Mouse (Mus musculus) heart, postnatal 36 days (tissue): ENCODE data around the gene Camkmt. TPM values are rescaled to one million over a fixed set of nuclear protein-coding genes. Genes with fewer than 3 reads are reported as not detected.

ENCODE experiments used
- DNase-seq, 2 experiments: peaks; one replicate each; pipeline ENCODE4 v3.0.0; 2021 to 2022
- intact Hi-C: fragments of 180-260 bp; cut with DNase I; formaldehyde crosslinking; loops from one replicate; pipeline ENCODE4 v1.15.1; 2025
- total RNA-seq, 2 experiments: library from RNA; stranded (reverse); gene quantifications; 2 replicates each; pipeline ENCODE4 v1.2.3; 2021

The Camkmt gene
- total RNA-seq, 2 experiments from 2014 or later, result 3.0 to 3.4 TPM

DNA sequence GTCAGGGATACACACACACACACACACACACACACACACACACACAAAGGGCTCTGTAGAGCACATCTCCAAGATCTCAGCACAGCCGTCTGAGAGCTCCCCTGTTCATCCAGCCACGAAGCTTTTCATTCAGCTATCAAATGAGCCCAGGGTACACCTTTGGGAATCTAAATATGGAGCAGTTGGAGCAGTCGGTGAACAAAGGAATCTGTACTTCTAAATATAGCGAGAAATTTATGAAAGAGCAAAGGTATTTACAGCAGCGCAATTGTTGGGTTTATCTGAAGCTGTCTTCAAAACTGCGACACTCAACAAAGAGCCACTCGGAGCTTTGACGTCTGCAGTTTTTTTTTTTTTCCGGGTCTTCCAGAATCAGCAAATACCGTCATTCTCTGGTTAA lies 315.8 kb downstream of the Camkmt start:
- no peak for DNase-seq
- intact Hi-C loops, result no loop called here

DNA sequence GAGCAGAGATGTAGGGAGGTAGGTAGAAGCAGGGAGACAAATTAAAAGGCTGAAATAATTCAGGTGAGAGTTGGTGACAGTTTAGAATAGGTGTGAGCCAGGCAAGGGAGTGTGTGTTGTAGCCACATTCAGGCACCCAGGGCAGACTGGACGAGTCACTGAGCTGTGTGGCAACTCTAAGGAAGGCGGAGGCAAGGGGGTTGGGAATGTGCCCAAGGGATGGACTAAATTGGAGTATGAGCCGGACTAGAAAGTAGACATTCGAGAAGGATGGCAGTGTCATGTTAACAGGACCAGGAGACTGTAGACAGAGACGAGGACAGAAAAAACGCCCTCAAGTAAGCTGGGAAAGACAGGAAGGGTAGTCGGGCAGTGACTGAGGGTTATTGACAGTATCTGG lies 338.5 kb downstream of the Camkmt start:
- intact Hi-C loops, result no loop called here
- DNase-seq, result no peak

DNA sequence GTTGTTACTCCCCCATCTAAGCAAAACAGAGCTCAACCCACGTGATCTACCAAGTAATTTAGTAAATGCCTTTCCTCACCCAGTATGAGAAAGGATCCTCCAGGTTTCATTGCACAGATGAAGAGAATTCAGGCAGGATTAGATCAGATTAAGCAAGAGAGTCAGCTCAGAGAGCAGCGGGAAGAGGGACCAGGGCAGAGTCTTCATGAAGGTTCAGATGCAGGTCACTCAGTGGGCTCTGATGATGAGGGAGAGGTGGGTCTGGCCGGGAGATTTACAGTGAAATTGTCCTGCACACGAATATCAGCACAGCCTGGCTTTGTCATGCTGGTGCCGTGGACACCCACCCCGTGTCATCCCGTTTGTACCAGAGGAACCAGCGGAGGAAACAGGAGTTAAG lies 342.6 kb downstream of the Camkmt start:
- no peak for DNase-seq
- intact Hi-C loops, result no loop called here

- intact Hi-C loops, result no loop called here
- no peak for DNase-seq
Measured at GRCm38 (mm10) chr17:85443036-85443435, 352.7 kb downstream of the Camkmt start.

GRCm38 (mm10) chr17:85454419-85454983 lies 364.1 kb downstream of the Camkmt start:
- intact Hi-C loops, result no loop called here
- DNase-seq, result peak; percentile 5 to 8

- DNase-seq, result peak in 1 of 2 experiments; percentile 11
- intact Hi-C loops, result no loop called here
Measured at GRCm38 (mm10) chr17:85455063-85455462, 364.7 kb downstream of the Camkmt start.

- intact Hi-C loops, result no loop called here
- DNase-seq, result no peak
Measured at GRCm38 (mm10) chr17:85458075-85458474, 367.7 kb downstream of the Camkmt start.

- DNase-seq, result no peak
- intact Hi-C loops, result no loop called here
Measured at GRCm38 (mm10) chr17:85458589-85458988, 368.2 kb downstream of the Camkmt start.

GRCm38 (mm10) chr17:85461577-85461976 lies 371.2 kb downstream of the Camkmt start:
- no peak for DNase-seq
- intact Hi-C loops, result no loop called here

DNA sequence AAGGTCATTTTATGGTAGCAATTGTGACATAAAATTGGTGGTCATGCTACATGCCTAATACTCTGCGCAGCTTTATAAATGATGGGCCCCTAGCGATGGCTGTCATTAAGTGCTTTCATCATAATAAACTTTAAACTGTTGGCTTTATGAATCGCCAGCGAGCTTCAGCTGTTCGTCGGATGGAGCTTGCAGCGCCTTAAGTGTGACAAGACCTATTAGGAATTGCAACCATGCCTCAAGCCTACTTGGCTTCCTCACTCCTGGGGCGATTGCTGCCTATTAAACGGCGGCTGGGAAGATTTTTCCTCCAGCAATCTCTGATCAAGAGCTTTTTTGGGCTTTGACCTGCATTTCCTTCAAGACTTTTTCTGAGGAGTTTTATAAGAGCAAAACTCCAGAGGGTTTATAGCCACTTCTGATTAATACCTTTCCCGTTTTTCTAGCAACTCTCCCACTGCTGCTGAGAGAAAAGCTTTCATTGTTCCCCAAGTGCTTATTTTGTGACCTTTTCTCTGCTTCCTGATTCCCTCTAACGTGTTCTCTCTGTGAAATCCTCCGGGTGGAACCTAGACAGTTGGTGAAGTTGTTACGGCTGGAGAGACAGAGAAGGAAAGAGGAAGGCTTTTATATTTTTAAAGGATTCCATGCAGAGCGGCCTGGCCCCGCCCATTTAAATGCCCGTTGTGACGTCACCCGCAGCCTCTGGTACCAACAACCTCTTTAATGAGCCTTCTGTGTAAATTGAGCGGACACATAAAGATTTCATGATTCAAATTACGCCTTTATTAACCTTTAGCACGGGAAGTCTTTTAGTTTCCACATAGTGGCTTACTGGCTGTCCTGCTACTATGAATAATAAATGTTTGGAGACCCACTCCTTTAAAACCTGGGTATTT lies 373.4 kb downstream of the Camkmt start:
- intact Hi-C loops, result no loop called here
- DNase-seq, result no peak

GRCm38 (mm10) chr17:85464466-85465411 lies 374.4 kb downstream of the Camkmt start:
- no peak for DNase-seq
- intact Hi-C loops, result no loop called here

GRCm38 (mm10) chr17:85469776-85470175 lies 379.4 kb downstream of the Camkmt start:
- intact Hi-C loops, result no loop called here
- no peak for DNase-seq

DNA sequence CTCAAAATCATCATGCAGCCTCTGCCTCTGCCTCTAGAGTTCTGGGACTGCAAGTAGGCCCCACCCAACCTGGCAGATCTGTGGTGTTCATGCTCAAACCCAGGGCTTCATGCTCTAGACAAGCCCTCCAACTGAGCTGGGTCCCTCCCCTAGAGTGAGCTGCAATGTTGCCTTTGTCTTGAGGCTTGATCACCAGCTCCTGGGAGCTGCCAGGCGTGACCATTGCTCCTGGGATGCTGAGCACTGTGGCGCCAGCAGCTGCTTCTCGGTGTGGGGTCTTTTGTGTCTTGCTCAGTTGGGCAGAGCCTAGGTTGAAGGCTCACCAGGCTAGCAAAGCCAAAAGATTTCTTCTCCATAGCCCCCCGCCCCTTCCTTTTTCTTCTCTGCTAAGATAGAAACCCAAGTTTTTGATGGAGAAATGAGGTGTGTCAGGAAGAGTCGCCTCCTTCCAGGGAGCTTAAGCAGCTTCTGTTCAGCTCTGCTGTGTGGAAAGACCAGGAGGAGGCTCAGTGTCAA lies 382.4 kb downstream of the Camkmt start:
- no peak for DNase-seq
- intact Hi-C loops, result no loop called here

- no peak for DNase-seq
- intact Hi-C loops, result no loop called here
Measured at GRCm38 (mm10) chr17:85473217-85473616, 382.9 kb downstream of the Camkmt start.

DNA sequence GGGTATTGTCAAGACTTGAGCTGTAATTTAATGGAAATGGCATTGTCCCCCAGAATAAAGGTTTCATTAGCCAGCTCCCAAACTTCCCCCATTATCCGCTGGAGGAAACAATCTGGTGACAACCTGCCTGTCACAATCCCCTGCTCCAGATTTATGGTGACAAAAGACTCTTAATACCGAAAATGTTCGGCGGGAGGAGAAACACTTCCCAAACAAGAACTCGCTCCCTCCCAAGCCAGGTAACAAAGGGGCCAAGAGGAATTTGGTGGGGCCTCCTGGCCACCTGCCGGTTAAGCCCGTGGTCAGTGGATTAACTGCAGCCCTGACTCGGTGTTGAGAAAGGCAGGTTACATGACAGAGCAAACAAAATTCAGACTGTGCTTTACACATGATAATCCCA lies 383.5 kb downstream of the Camkmt start:
- intact Hi-C loops, result no loop called here
- DNase-seq, result no peak

DNA sequence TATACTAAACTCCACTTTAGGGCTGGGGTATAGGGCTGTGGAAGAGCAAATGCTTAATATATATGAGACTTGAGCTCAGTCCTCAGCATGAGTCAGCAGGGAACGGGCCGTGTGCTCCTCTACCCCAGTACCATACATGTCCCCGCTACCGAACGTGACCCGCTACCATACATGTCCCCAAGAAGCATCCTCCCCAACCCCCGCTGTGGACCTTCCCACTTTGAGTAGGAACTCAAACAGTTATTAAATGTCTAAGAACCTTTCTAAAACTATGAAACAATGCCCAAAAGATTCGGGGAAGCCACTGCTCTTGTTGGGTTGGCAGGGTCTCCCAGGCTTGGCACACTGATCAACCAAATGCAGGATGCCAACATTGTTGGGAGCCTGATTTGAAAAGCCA lies 390.9 kb downstream of the Camkmt start:
- intact Hi-C loops, result no loop called here
- DNase-seq, result no peak

- DNase-seq, result no peak
- intact Hi-C loops, result no loop called here
Measured at GRCm38 (mm10) chr17:85483086-85483485, 392.7 kb downstream of the Camkmt start.

DNA sequence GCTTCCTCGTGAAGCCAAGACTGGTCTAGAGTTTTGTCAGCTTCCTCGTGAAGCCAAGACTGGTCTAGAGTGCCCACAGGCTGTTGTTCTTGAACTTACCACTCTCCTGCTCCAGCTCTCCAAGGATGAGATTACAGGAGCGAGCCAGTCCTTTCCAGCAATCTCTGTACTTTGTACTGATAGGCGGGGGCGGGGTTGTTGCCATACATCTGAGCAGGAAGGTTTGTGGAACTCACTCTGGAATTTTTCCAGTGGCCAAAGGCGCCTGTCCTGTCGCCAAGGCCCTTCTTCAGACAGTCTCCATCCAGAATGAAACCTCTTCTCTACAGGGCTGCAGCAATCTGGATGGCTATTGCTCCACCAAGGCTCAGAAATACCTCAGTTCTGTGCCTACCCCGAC lies 393.7 kb downstream of the Camkmt start:
- intact Hi-C loops, result no loop called here
- DNase-seq, result no peak

DNA sequence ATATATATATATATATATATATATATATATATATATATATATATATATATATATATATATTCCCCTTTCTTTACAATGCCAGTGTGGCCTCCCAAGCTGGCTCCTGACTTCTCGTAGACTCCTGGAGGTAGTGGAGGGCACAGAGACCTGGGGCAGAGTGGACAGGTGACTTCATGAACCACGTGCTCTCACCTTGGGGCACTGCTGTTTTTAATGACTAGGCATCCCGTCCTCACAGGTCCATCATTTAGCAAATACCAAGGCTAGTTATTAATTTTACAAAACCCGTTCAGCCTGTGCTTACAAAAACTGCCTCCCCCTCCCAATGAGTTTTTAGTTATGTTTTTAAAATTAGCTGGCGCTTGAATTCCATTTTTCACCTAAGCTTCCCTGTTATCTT lies 394.2 kb downstream of the Camkmt start:
- no peak for DNase-seq
- intact Hi-C loops, result no loop called here

DNA sequence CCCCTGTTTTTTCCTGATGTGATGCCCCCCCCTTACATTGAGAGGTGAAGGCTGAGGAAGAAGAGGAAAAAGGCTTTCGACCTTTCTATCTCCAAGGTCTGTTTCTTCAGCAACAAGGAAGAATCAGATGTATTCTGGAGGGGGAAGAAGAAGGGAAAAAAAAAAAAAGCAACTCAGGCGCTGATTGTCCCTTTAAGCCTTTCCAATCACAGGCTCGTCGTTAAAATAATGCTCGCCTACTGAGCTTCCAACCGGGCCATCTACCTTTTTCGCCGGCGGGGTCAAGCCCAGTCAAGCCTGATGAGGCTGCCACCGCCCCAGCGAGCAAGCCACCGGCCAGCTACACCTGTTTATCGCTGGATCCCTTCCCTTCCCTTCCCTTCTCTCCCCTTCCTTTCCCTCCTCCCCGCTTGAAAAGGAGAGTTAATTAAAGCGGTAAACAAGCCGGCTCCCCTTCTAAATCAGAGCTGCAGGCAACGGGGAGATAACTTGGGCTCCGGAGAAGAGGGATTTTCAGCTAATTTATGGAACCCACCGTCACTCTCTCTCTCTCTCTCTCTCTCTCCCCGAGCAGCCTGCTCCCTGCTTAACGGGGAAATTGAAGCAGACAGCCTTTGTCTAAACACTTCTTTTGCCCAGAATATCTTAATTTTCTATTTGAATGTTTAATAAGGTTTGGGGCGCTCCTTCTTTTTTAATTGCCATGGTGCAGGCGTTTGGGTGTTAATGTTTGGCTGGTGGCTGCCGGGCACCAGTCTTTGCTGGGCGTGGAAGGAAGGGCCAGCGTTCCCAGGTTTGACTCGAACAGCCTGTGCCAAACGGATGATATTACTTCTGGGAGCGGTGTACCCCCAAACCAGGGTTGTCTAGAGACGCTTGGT lies 395.0 kb downstream of the Camkmt start:
- intact Hi-C loops, result loop anchor here (5.0 kb wide), 1 partner anchor 127 kb away; the partner anchor contains the start of gene Six3

More for the DNA sequence above, 395.0 kb downstream of the Camkmt start:
- no peak for DNase-seq
